Mouse (Mus musculus) ES-E14 (cell line): ENCODE measurements at regions not wholly inside any gene's neighbourhood (a gene's known extent, or its start where the extent isn't known, plus 50 kb on each side); places are given as distances from the start of the nearest gene placed in this dataset.

ENCODE experiments used
- DNase-seq: peaks from one replicate; pipeline ENCODE4 v3.0.0-alpha.2; 2013; ENCODE audit warnings: low read depth, low spot score
- H3K27ac ChIP-seq: 2 replicates; pipeline ENCODE4 v1.5.1; 2012; ENCODE audit warnings: low read depth, mild to moderate bottlenecking, low read length, moderate library complexity, mixed read lengths; ENCODE audit not compliant: poor library complexity, insufficient read depth, severe bottlenecking
- H3K36me3 ChIP-seq: 2 replicates; pipeline ENCODE4 v1.6.1; 2012; ENCODE audit warnings: mild to moderate bottlenecking, low read length, moderate library complexity, mixed read lengths; ENCODE audit not compliant: control insufficient read depth, poor library complexity, insufficient read depth, severe bottlenecking
- H3K4me1 ChIP-seq, 2 experiments: fragments of 150-350 bp in 1 of 2; sonication (generic) in 1 of 2; 2 replicates each; pipeline ENCODE4 v1.6.1; 2012; ENCODE audit warnings: low read length in 2 of 2, mild to moderate bottlenecking in 1 of 2, mixed read lengths in 1 of 2; ENCODE audit not compliant: control insufficient read depth in 2 of 2, insufficient read depth in 2 of 2, poor library complexity in 1 of 2
- H3K4me3 ChIP-seq, 2 experiments: fragments of 150-350 bp in 1 of 2; sonication (generic) in 1 of 2; 2 replicates each; pipeline ENCODE4 v1.5.1; 2012; ENCODE audit warnings: low read length in 2 of 2, low read depth in 1 of 2, mild to moderate bottlenecking in 1 of 2, mixed read lengths in 1 of 2; ENCODE audit not compliant: insufficient read depth in 1 of 2, poor library complexity in 1 of 2, severe bottlenecking in 1 of 2
- H3K9ac ChIP-seq: 2 replicates; pipeline ENCODE4 v1.6.1; 2012; ENCODE audit warnings: low read depth, mild to moderate bottlenecking, low read length, mixed read lengths; ENCODE audit not compliant: poor library complexity, insufficient read depth, severe bottlenecking
- H3K9me3 ChIP-seq: fragments of 150-350 bp; sonication (generic); 2 replicates; pipeline ENCODE4 v1.6.1; 2012; ENCODE audit warnings: low read depth, mild to moderate bottlenecking, low read length; ENCODE audit not compliant: control insufficient read depth, insufficient read depth
- CHD2 ChIP-seq: IDR thresholded peaks from 2 replicates; pipeline ENCODE4 v1.6.1; 2014; ENCODE audit warnings: mild to moderate bottlenecking, low read depth, low read length, inconsistent platforms
- HCFC1 ChIP-seq: IDR thresholded peaks from 2 replicates; pipeline ENCODE4 v1.6.1; 2012; ENCODE audit warnings: low read length, inconsistent platforms, borderline replicate concordance; ENCODE audit not compliant: insufficient read depth
- MAFK ChIP-seq: IDR thresholded peaks from 2 replicates; pipeline ENCODE4 v1.6.1; 2014; ENCODE audit warnings: mild to moderate bottlenecking, low read depth, low read length, inconsistent platforms; ENCODE audit not compliant: insufficient read depth
- ZC3H11A ChIP-seq: IDR thresholded peaks from 2 replicates; pipeline ENCODE4 v1.6.1; 2012; ENCODE audit warnings: low read depth, mild to moderate bottlenecking, inconsistent platforms, low read length, borderline replicate concordance
- ZNF384 ChIP-seq: IDR thresholded peaks from 2 replicates; pipeline ENCODE4 v1.6.1; 2012; ENCODE audit warnings: low read depth, low read length, inconsistent platforms
- in situ Hi-C, 2 experiments: fragments of 600-800 bp; cut with MboI; formaldehyde crosslinking; loops; one replicate each; pipeline ENCODE4 v1.15.1; 2025; ENCODE audit warnings: low sequenced_read_pairs in 2 of 2, inconsistent platforms in 1 of 2; ENCODE audit not compliant: unreplicated experiment in 2 of 2

GRCm38 (mm10) chr16:24129701-24130100 lies 141.0 kb upstream of the Bcl6 start:
- in situ Hi-C loops, result no loop called here
- Histone ChIP-seq H3K36me3 (no peaks in the 10 kb centered on the region), H3K4me1 (no peaks in the 10 kb centered on the region), H3K9ac (no peak overlapping the region), H3K9me3 (no peaks in the 10 kb centered on the region), H3K4me3 (no peak overlapping the region), H3K27ac (no peak overlapping the region)
- TF ChIP-seq HCFC1, result no peak
- no peak for TF ChIP-seq CHD2
- TF ChIP-seq ZNF384, result no peak
- TF ChIP-seq MAFK, result no peak
- no peak for TF ChIP-seq ZC3H11A
- no peak for DNase-seq

- no peak overlapping the region for H3K4me3 ChIP-seq
- no peak overlapping the region for H3K27ac ChIP-seq
- H3K9me3 ChIP-seq, result no peaks in the 10 kb centered on the region
- H3K4me1 ChIP-seq, result no peaks in the 10 kb centered on the region
- H3K9ac ChIP-seq, result no peak overlapping the region
- no peak for TF ChIP-seq ZNF384
- in situ Hi-C loops, result no loop called here
- no peaks in the 10 kb centered on the region for H3K36me3 ChIP-seq
- DNase-seq, result no peak
Observed at GRCm38 (mm10) chr16:24128566-24128965, 139.9 kb upstream of the Bcl6 start.

GRCm38 (mm10) chr16:24124766-24125165 lies 136.1 kb upstream of the Bcl6 start:
- no peaks in the 10 kb centered on the region for H3K9me3 ChIP-seq
- H3K27ac ChIP-seq, result no peak overlapping the region
- H3K4me1 ChIP-seq, result no peaks in the 10 kb centered on the region
- no peak for DNase-seq
- H3K9ac ChIP-seq, result no peak overlapping the region
- in situ Hi-C loops, result no loop called here
- H3K36me3 ChIP-seq, result no peaks in the 10 kb centered on the region
- H3K4me3 ChIP-seq, result no peak overlapping the region
- TF ChIP-seq ZNF384 (no peak), HCFC1 (no peak), MAFK (no peak), ZC3H11A (no peak), CHD2 (no peak)

GRCm38 (mm10) chr16:24124083-24124482 lies 135.4 kb upstream of the Bcl6 start:
- TF ChIP-seq ZC3H11A, result no peak
- no peak for TF ChIP-seq MAFK
- TF ChIP-seq CHD2, result no peak
- no peak for TF ChIP-seq ZNF384
- no peak for TF ChIP-seq HCFC1
- no peaks in the 10 kb centered on the region for H3K9me3 ChIP-seq
- no peaks in the 10 kb centered on the region for H3K4me1 ChIP-seq
- H3K36me3 ChIP-seq, result no peaks in the 10 kb centered on the region
- H3K4me3 ChIP-seq, result no peak overlapping the region
- no peak overlapping the region for H3K9ac ChIP-seq
- H3K27ac ChIP-seq, result no peak overlapping the region
- in situ Hi-C loops, result no loop called here
- no peak for DNase-seq

- in situ Hi-C loops, result no loop called here
- H3K27ac ChIP-seq, result no peak overlapping the region
- H3K9me3 ChIP-seq, result no peaks in the 10 kb centered on the region
- no peaks in the 10 kb centered on the region for H3K4me1 ChIP-seq
- no peak overlapping the region for H3K9ac ChIP-seq
- no peak overlapping the region for H3K4me3 ChIP-seq
- H3K36me3 ChIP-seq, result no peaks in the 10 kb centered on the region
- TF ChIP-seq ZNF384, result no peak
- no peak for TF ChIP-seq MAFK
- TF ChIP-seq CHD2, result no peak
- TF ChIP-seq ZC3H11A, result no peak
- TF ChIP-seq HCFC1, result no peak
- DNase-seq, result no peak
Observed at GRCm38 (mm10) chr16:24121633-24122032, 133.0 kb upstream of the Bcl6 start.
